Mouse (Mus musculus): Measurements from ENCODE around the gene Trub2. TPM values are rescaled to one million over a fixed set of nuclear protein-coding genes. Genes with fewer than 3 reads are reported as not detected.

Gene Trub2
- polyA plus RNA-seq, 1 experiment: 20.9 TPM

DNA sequence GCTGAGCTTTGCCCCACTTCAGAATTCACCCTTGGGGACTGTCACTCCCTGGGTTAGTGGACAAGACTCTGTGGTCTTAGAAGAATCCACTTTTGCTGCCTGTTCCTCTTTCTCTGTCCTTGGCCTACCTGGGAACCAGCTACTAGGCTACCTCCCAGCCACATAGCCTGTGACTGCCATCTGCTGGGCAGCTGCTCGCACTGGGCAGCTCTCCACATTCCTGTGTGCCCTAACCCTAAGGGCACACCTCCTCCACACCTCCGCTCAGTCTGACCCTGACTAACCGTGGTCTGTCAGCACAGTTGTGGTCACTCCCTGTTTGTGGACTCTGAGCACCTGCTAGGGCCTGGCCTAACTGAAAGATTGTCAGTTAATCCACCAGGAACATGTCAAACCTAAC, 56.8 kb downstream of the Trub2 start:
- 36% methylated on average over 3 of the region's 3 CpGs for WGBS
- H3K4me3 ChIP-seq (replicated peaks; ENCODE audit: control insufficient read depth, low read depth, low read length): no peak overlapping the region
- no peak overlapping the region for H3K27ac ChIP-seq (ENCODE audit: control insufficient read depth, insufficient read depth, low read depth, low read length, poor library complexity)
- H3K4me1 ChIP-seq (ENCODE audit: control insufficient read depth, insufficient read depth, low read length): no peaks in the 10 kb centered on the region
- TF ChIP-seq POLR2A (IDR thresholded peaks at IDR 0.05; ENCODE audit: borderline replicate concordance, control insufficient read depth, low read depth, low read length) (no peak), CTCF (IDR thresholded peaks at IDR 0.05; ENCODE audit: control insufficient read depth, insufficient read depth, low read length) (peak; percentile 93)

GRCm38 (mm10) chr2:29729500-29729899, 58.8 kb downstream of the Trub2 start:
- no peak for TF ChIP-seq CTCF (IDR thresholded peaks at IDR 0.05; ENCODE audit: control insufficient read depth, insufficient read depth, low read length)
- no peak for TF ChIP-seq POLR2A (IDR thresholded peaks at IDR 0.05; ENCODE audit: borderline replicate concordance, control insufficient read depth, low read depth, low read length)
- 69% methylated on average over 2 of the region's 2 CpGs for WGBS
- H3K4me3 ChIP-seq (replicated peaks; ENCODE audit: control insufficient read depth, low read depth, low read length): no peak overlapping the region
- H3K27ac ChIP-seq (ENCODE audit: control insufficient read depth, insufficient read depth, low read depth, low read length, poor library complexity): no peak overlapping the region
- H3K4me1 ChIP-seq (ENCODE audit: control insufficient read depth, insufficient read depth, low read length): peaks cover 1% of the 10 kb centered on the region; the same call in 1 of the 2 replicates

DNA sequence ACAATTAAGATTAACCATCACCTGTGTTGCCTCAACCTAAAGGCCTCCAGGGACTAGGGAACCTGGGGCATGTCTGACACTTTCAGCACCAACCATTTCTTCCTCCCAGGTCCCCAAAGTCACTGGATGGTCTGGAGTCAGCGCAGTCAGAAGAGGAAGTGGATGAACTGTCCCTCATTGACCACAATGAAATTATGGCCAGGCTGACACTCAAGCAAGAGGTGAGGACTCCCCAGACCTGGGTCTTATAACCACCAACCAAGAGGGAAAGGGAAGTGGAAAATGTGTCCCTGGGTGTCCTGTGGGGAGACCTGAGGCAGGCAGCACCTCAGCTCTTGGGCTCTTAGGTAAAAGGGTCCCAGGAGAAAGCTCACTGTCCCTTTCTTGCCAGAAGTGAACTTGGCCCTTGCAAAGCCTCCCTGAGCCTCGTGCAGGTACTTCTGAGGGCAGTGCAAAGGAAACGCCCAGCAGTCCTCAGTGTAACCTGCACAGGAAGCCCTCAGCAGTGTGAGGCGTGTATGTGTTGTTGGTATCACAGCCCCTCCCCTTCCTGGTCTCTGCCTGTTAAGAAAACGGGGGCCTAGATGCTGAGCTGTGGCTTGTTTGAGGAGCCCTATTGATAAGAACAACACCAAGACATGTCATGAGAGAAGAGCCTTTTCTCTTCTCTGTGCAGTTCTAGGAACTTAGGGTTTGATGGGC, 63.5 kb downstream of the Trub2 start:
- peak overlapping the region; percentile 18 for H3K27ac ChIP-seq (ENCODE audit: control insufficient read depth, insufficient read depth, low read depth, low read length, poor library complexity)

DNA sequence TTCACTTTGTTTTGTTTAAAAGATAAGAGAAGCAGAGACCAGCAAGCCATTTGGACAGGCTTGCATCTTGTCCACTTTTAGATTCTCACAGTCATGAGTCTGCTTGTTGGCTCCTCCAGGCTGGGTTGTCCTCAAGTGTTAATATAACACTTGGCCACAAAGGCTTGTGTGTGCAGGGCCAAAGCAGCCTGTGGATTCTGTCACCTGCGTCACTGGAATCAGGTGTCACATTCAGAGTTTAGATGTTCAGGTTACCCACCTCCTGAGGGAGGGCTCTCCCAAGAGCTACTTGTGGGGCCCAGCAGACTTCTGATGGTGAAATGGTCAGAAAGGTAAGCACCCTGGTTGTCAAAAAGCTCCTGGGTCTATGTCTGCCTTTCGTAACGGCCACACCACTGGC, 65.2 kb downstream of the Trub2 start:
- WGBS: 88% methylated on average over 3 of the region's 3 CpGs
- TF ChIP-seq CTCF (IDR thresholded peaks at IDR 0.05; ENCODE audit: control insufficient read depth, insufficient read depth, low read length) (no peak), POLR2A (IDR thresholded peaks at IDR 0.05; ENCODE audit: borderline replicate concordance, control insufficient read depth, low read depth, low read length) (no peak)
- no peak overlapping the region for H3K27ac ChIP-seq (ENCODE audit: control insufficient read depth, insufficient read depth, low read depth, low read length, poor library complexity)
- no peak overlapping the region for H3K4me3 ChIP-seq (replicated peaks; ENCODE audit: control insufficient read depth, low read depth, low read length)
- peaks cover 1% of the 10 kb centered on the region; the same call in 1 of the 2 replicates for H3K4me1 ChIP-seq (ENCODE audit: control insufficient read depth, insufficient read depth, low read length)

More for the DNA sequence above, 63.5 kb downstream of the Trub2 start:
- TF ChIP-seq POLR2A (IDR thresholded peaks at IDR 0.05; ENCODE audit: borderline replicate concordance, control insufficient read depth, low read depth, low read length) (no peak), CTCF (IDR thresholded peaks at IDR 0.05; ENCODE audit: control insufficient read depth, insufficient read depth, low read length) (no peak)
- WGBS: 14% methylated on average over 5 of the region's 5 CpGs
- H3K4me3 ChIP-seq (replicated peaks; ENCODE audit: control insufficient read depth, low read depth, low read length): no peak overlapping the region
- H3K4me1 ChIP-seq (ENCODE audit: control insufficient read depth, insufficient read depth, low read length): peaks cover 1% of the 10 kb centered on the region; the same call in 1 of the 2 replicates

GRCm38 (mm10) chr2:29718581-29718980, 69.7 kb downstream of the Trub2 start:
- Histone ChIP-seq H3K4me3 (replicated peaks; ENCODE audit: control insufficient read depth, low read depth, low read length) (no peak overlapping the region), H3K4me1 (ENCODE audit: control insufficient read depth, insufficient read depth, low read length) (no peaks in the 10 kb centered on the region), H3K27ac (ENCODE audit: control insufficient read depth, insufficient read depth, low read depth, low read length, poor library complexity) (no peak overlapping the region)
- TF ChIP-seq CTCF (IDR thresholded peaks at IDR 0.05; ENCODE audit: control insufficient read depth, insufficient read depth, low read length) (no peak), POLR2A (IDR thresholded peaks at IDR 0.05; ENCODE audit: borderline replicate concordance, control insufficient read depth, low read depth, low read length) (no peak)
- 23% methylated on average over 5 of the region's 5 CpGs for WGBS

DNA sequence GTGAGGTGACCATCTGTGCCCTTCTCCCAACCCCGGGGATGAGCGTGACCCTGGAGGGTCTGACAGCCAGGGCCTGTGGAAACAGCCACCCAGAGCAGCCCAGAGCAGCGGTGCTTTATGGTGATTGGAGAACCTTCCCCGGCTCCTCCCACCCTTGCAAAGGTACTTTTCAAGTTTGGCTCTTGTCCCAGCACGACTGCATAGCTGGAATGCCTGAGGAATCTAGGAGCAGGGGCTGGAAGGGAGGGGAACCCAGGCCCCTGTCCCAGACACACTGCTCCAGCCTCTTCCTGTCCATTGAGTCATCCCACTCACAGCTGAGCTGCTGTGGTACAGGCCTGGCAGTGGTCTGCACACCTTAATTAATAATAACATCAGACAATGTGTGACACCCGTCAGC, 71.6 kb downstream of the Trub2 start:
- Histone ChIP-seq H3K27ac (ENCODE audit: control insufficient read depth, insufficient read depth, low read depth, low read length, poor library complexity) (no peak overlapping the region), H3K4me3 (replicated peaks; ENCODE audit: control insufficient read depth, low read depth, low read length) (no peak overlapping the region), H3K4me1 (ENCODE audit: control insufficient read depth, insufficient read depth, low read length) (no peaks in the 10 kb centered on the region)
- no peak for TF ChIP-seq POLR2A (IDR thresholded peaks at IDR 0.05; ENCODE audit: borderline replicate concordance, control insufficient read depth, low read depth, low read length)
- no peak for TF ChIP-seq CTCF (IDR thresholded peaks at IDR 0.05; ENCODE audit: control insufficient read depth, insufficient read depth, low read length)
- WGBS: 81% methylated on average over 6 of the region's 6 CpGs

DNA sequence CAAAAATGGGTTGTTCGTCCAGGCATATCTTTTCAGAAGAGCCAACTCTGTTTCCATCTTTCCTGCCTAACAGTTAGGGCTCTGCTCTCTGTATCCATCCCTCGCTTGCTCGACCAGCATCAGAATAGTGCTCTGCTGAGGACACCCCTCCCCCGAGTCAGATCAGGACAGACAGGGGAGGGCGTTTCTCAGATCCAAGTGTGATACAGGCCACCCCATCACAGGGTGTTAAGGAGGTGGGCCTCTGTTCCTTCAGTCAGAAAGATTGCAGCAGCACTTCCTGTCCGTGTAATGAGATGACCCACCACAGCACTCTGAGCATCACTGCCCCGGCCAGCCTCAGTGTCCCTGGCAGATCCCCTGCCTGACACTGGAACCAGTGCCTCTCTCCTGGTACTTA, 72.2 kb downstream of the Trub2 start:
- TF ChIP-seq POLR2A (IDR thresholded peaks at IDR 0.05; ENCODE audit: borderline replicate concordance, control insufficient read depth, low read depth, low read length): no peak
- TF ChIP-seq CTCF (IDR thresholded peaks at IDR 0.05; ENCODE audit: control insufficient read depth, insufficient read depth, low read length): no peak
- Histone ChIP-seq H3K4me3 (replicated peaks; ENCODE audit: control insufficient read depth, low read depth, low read length) (no peak overlapping the region), H3K27ac (ENCODE audit: control insufficient read depth, insufficient read depth, low read depth, low read length, poor library complexity) (no peak overlapping the region), H3K4me1 (ENCODE audit: control insufficient read depth, insufficient read depth, low read length) (no peaks in the 10 kb centered on the region)
- WGBS: 83% methylated on average over 7 of the region's 7 CpGs

GRCm38 (mm10) chr2:29714127-29714526, 74.2 kb downstream of the Trub2 start:
- Histone ChIP-seq H3K4me3 (replicated peaks; ENCODE audit: control insufficient read depth, low read depth, low read length) (no peak overlapping the region), H3K27ac (ENCODE audit: control insufficient read depth, insufficient read depth, low read depth, low read length, poor library complexity) (no peak overlapping the region), H3K4me1 (ENCODE audit: control insufficient read depth, insufficient read depth, low read length) (no peaks in the 10 kb centered on the region)
- TF ChIP-seq POLR2A (IDR thresholded peaks at IDR 0.05; ENCODE audit: borderline replicate concordance, control insufficient read depth, low read depth, low read length): no peak
- no peak for TF ChIP-seq CTCF (IDR thresholded peaks at IDR 0.05; ENCODE audit: control insufficient read depth, insufficient read depth, low read length)
- 89% methylated on average over 5 of the region's 5 CpGs for WGBS
